Mouse (Mus musculus) limb, embryonic 13.5 days (tissue): ENCODE results near the gene Gm42791. TPM values are rescaled to one million over a fixed set of nuclear protein-coding genes. Genes with fewer than 3 reads are reported as not detected.

Source experiments
- ATAC-seq: fragments of 200-750 bp; cut with Nextera tagmentation; 2 replicates; pipeline ENCODE4 v1.8.0; 2017; ENCODE audit warnings: low read depth, moderate number of reproducible peaks, moderate TSS enrichment; ENCODE audit not compliant: low FRiP score
- H3K27ac ChIP-seq: fragments of 300-500 bp; sonication (generic); 2 replicates; pipeline ENCODE4 v1.5.1; 2015; ENCODE audit warnings: inconsistent platforms, mild to moderate bottlenecking, moderate library complexity
- H3K27me3 ChIP-seq: fragments of 300-500 bp; sonication (generic); 2 replicates; pipeline ENCODE4 v1.6.1; 2015; ENCODE audit warnings: mild to moderate bottlenecking, inconsistent platforms
- H3K36me3 ChIP-seq: fragments of 300-500 bp; sonication (generic); 2 replicates; pipeline ENCODE4 v1.6.1; 2015; ENCODE audit warnings: inconsistent platforms, mild to moderate bottlenecking, moderate library complexity
- H3K4me1 ChIP-seq: fragments of 300-500 bp; sonication (generic); 2 replicates; pipeline ENCODE4 v1.6.1; 2015; ENCODE audit warnings: inconsistent platforms
- H3K4me2 ChIP-seq: fragments of 300-500 bp; sonication (generic); replicated peaks from 2 replicates; pipeline ENCODE4 v1.6.1; 2015; ENCODE audit warnings: inconsistent platforms, mild to moderate bottlenecking, moderate library complexity
- H3K4me3 ChIP-seq: fragments of 300-500 bp; sonication (generic); 2 replicates; pipeline ENCODE4 v1.5.1; 2015; ENCODE audit warnings: moderate library complexity, mild to moderate bottlenecking, inconsistent platforms
- H3K9ac ChIP-seq: fragments of 300-500 bp; sonication (generic); 2 replicates; pipeline ENCODE4 v1.6.1; 2015; ENCODE audit warnings: mild to moderate bottlenecking, inconsistent platforms
- H3K9me3 ChIP-seq: fragments of 300-500 bp; sonication (generic); 2 replicates; pipeline ENCODE4 v1.6.1; 2016; ENCODE audit warnings: inconsistent platforms
- WGBS: fragments of 180-500 bp; shearing (Covaris S2); methylation state at CpG from one replicate; pipeline ENCODE4 v1.1.7; 2015; 5-methylcytosine and 5-hydroxymethylcytosine counted together
- polyA plus RNA-seq: library from polyadenylated mRNA; unstranded; fragments of >200 nt; fragmentation: Nextera tagmentation; extraction: Ambion mirVana; gene quantifications from 2 replicates; pipeline ENCODE4 v1.2.1, GENCODE M21; 2015

Gm42791 gene
- polyA plus RNA-seq, 1 experiment from 2014 or later = 1.6 TPM

DNA sequence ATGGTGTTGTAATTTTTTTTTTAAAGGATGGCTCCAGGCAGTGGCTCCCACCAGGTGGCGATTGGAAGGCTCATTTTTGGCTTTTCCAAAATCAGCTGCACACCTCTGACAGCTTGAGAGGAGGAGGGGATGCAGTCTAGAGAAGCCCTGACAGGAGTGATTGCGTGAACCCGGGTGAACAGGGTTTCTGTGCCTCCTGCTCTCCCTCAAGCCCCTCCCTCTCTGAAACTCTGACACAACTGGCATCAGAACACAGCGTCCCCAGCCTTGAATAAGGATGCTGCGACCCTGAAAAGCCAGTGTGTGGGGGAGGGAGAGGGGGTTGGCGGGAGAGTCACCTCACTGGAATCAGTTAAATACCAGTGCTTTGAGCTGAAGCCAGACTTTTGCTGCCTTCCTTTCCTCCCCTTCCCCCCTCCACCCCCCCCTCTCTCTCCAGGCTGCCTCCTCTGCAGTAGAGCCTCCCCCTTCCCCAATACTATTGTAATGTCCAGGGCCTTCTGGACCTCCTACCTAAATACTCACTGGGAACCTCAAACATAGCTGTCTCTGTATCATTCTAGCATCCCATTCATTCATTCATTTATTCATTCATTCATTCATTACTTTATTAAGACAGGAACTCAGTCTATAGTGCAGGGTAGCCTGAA lies 21.8 kb downstream of the Gm42791 start:
- H3K9me3 ChIP-seq = no peaks in the 10 kb centered on the region
- no peak overlapping the region for H3K4me3 ChIP-seq
- peaks cover 40% of the 10 kb centered on the region for H3K4me1 ChIP-seq
- 0 out of 2 replicates have a peak, but pooled peaks have one; percentile 26 for ATAC-seq
- no peaks in the 10 kb centered on the region for H3K27me3 ChIP-seq
- WGBS = 5% methylated on average over 6 of the region's 6 CpGs
- peak overlapping the region; percentile 45 for H3K4me2 ChIP-seq
- no peak overlapping the region for H3K9ac ChIP-seq
- H3K36me3 ChIP-seq = no peaks in the 10 kb centered on the region
- peak overlapping the region; percentile 10; the same call in 1 of the 2 replicates for H3K27ac ChIP-seq

DNA sequence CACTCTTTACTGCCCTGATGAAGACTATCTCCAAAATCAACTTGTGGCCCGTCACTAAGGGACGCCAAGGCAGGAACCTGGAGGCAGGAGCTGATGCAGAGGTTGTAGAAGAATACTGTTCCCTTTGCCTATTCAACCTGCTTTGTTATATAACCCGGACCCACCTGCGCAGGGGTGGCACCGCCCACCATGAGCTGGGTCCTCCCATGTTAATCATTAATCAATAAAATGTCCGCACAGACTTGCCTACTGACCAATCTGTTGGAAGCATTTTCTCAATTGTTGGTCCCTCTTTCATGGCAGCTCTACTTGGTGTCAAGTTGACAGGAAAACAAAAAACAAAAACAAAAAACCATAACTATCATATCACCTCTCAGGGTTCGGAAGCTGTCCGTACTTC lies 22.8 kb downstream of the Gm42791 start:
- 89% methylated on average over 8 of the region's 8 CpGs for WGBS

GRCm38 (mm10) chr5:148969648-148970047 lies 25.3 kb downstream of the Gm42791 start:
- no peak overlapping the region for H3K9ac ChIP-seq
- no peak for ATAC-seq
- H3K36me3 ChIP-seq = no peaks in the 10 kb centered on the region
- no peaks in the 10 kb centered on the region for H3K9me3 ChIP-seq
- no peaks in the 10 kb centered on the region for H3K27me3 ChIP-seq
- H3K4me3 ChIP-seq = no peak overlapping the region
- peak overlapping the region; percentile 9; the same call in 1 of the 2 replicates for H3K4me2 ChIP-seq
- WGBS = 25% methylated on average over 9 of the region's 9 CpGs
- H3K4me1 ChIP-seq = peaks cover 60% of the 10 kb centered on the region
- H3K27ac ChIP-seq = 0 out of 2 replicates have a peak overlapping the region, but pooled peaks have one; percentile 10

More for the DNA sequence above, 22.8 kb downstream of the Gm42791 start:
- Histone ChIP-seq H3K9ac (no peak overlapping the region), H3K4me2 (no peak overlapping the region), H3K36me3 (no peaks in the 10 kb centered on the region), H3K9me3 (no peaks in the 10 kb centered on the region), H3K27ac (no peak overlapping the region), H3K4me1 (peaks cover 40% of the 10 kb centered on the region), H3K27me3 (no peaks in the 10 kb centered on the region), H3K4me3 (no peak overlapping the region)
- no peak for ATAC-seq

DNA sequence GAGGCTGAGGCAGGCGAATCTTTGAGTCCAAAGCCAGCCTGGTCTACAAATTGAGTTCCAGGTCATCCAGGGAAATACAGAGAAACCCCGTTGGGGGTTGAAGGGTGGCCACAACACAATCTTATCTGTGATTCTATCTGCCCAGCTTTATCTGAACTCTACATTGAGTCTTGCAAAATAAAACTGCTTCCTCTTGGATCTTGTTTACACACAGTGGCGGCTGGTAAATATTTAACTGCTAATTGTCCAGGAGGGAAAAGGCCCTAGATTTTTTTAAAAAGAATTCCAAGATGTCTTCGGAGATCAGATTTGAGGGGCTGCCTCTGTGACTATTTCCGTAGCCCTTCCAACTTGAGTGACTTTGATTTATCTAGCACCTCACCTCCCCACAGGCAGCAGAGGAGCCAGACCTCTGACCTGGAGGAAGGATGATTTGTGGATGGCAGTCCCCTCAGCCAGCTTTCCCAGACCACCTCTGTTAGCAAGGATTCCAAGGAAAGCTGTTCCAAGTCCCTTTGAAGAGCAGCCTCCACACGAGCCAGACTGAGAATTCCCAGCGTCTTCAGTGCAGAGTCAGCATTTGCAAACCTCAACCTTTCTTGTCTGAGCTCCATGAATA lies 25.9 kb downstream of the Gm42791 start:
- Histone ChIP-seq H3K9ac (0 out of 2 replicates have a peak overlapping the region, but pooled peaks have one; percentile 50), H3K4me1 (peaks cover 64% of the 10 kb centered on the region)
- WGBS = 51% methylated on average over 7 of the region's 7 CpGs

GRCm38 (mm10) chr5:148968179-148968578 lies 26.8 kb downstream of the Gm42791 start:
- peaks cover 60% of the 10 kb centered on the region for H3K4me1 ChIP-seq
- ATAC-seq = no peak

More for the DNA sequence above, 25.9 kb downstream of the Gm42791 start:
- no peaks in the 10 kb centered on the region for H3K27me3 ChIP-seq
- H3K4me2 ChIP-seq = no peak overlapping the region
- H3K9me3 ChIP-seq = no peaks in the 10 kb centered on the region
- peak overlapping the region; percentile 39; the same call in 1 of the 2 replicates for H3K27ac ChIP-seq
- no peak for ATAC-seq
- no peak overlapping the region for H3K4me3 ChIP-seq
- H3K36me3 ChIP-seq = no peaks in the 10 kb centered on the region

GRCm38 (mm10) chr5:148966395-148966794 lies 28.6 kb downstream of the Gm42791 start:
- no peak for ATAC-seq
- Histone ChIP-seq H3K4me2 (peak overlapping the region; percentile 36), H3K36me3 (no peaks in the 10 kb centered on the region), H3K9me3 (no peaks in the 10 kb centered on the region), H3K27ac (peak overlapping the region; percentile 81), H3K9ac (peak overlapping the region; percentile 20; the same call in 1 of the 2 replicates), H3K27me3 (no peaks in the 10 kb centered on the region), H3K4me1 (peaks cover 52% of the 10 kb centered on the region), H3K4me3 (no peak overlapping the region)
- 40% methylated on average over 6 of the region's 6 CpGs for WGBS

More at GRCm38 (mm10) chr5:148968179-148968578, 26.8 kb downstream of the Gm42791 start:
- 77% methylated on average over 5 of the region's 5 CpGs for WGBS
- Histone ChIP-seq H3K4me2 (no peak overlapping the region), H3K27ac (no peak overlapping the region), H3K36me3 (no peaks in the 10 kb centered on the region), H3K9me3 (no peaks in the 10 kb centered on the region), H3K4me3 (no peak overlapping the region), H3K9ac (no peak overlapping the region), H3K27me3 (no peaks in the 10 kb centered on the region)

- no peaks in the 10 kb centered on the region for H3K27me3 ChIP-seq
- H3K36me3 ChIP-seq = no peaks in the 10 kb centered on the region
- peak overlapping the region; percentile 81 for H3K27ac ChIP-seq
- WGBS = 6% methylated on average over 13 of the region's 13 CpGs
- H3K9ac ChIP-seq = peak overlapping the region; percentile 20; the same call in 1 of the 2 replicates
- H3K4me2 ChIP-seq = peak overlapping the region; percentile 36
- ATAC-seq = peak; percentile 78
- H3K9me3 ChIP-seq = no peaks in the 10 kb centered on the region
- peaks cover 52% of the 10 kb centered on the region for H3K4me1 ChIP-seq
- no peak overlapping the region for H3K4me3 ChIP-seq
These were observed 29.1 kb downstream of the Gm42791 start for GRCm38 (mm10) chr5:148965691-148966333.

GRCm38 (mm10) chr5:148965089-148965591 lies 29.8 kb downstream of the Gm42791 start:
- peak overlapping the region; percentile 36 for H3K4me2 ChIP-seq
- no peak for ATAC-seq
- H3K4me3 ChIP-seq = no peak overlapping the region
- H3K9me3 ChIP-seq = no peaks in the 10 kb centered on the region
- H3K27me3 ChIP-seq = no peaks in the 10 kb centered on the region
- no peak overlapping the region for H3K9ac ChIP-seq
- peaks cover 56% of the 10 kb centered on the region for H3K4me1 ChIP-seq
- peak overlapping the region; percentile 81 for H3K27ac ChIP-seq
- no peaks in the 10 kb centered on the region for H3K36me3 ChIP-seq
- 34% methylated on average over 15 of the region's 15 CpGs for WGBS

- H3K27ac ChIP-seq = peak overlapping the region; percentile 22; the same call in 1 of the 2 replicates
- H3K9ac ChIP-seq = no peak overlapping the region
- no peaks in the 10 kb centered on the region for H3K36me3 ChIP-seq
- H3K4me3 ChIP-seq = no peak overlapping the region
- H3K4me1 ChIP-seq = peaks cover 56% of the 10 kb centered on the region
- no peaks in the 10 kb centered on the region for H3K27me3 ChIP-seq
- ATAC-seq = no peak
- 88% methylated on average over 1 of the region's 1 CpGs for whole genome bisulfite sequencing
- no peaks in the 10 kb centered on the region for H3K9me3 ChIP-seq
- H3K4me2 ChIP-seq = no peak overlapping the region
These were observed 30.7 kb downstream of the Gm42791 start for GRCm38 (mm10) chr5:148964251-148964650.

GRCm38 (mm10) chr5:148960211-148960610 lies 34.7 kb downstream of the Gm42791 start:
- H3K9ac ChIP-seq = peak overlapping the region; percentile 57
- peaks cover 33% of the 10 kb centered on the region for H3K4me1 ChIP-seq
- H3K4me3 ChIP-seq = no peak overlapping the region
- H3K4me2 ChIP-seq = peak overlapping the region; percentile 87
- H3K27ac ChIP-seq = peak overlapping the region; percentile 7; the same call in 1 of the 2 replicates
- no peaks in the 10 kb centered on the region for H3K36me3 ChIP-seq
- ATAC-seq = no peak
- no peaks in the 10 kb centered on the region for H3K9me3 ChIP-seq
- WGBS = 60% methylated on average over 10 of the region's 10 CpGs
- H3K27me3 ChIP-seq = no peaks in the 10 kb centered on the region

- 1% methylated on average over 39 of the region's 39 CpGs for WGBS
- Histone ChIP-seq H3K27ac (peak overlapping the region; percentile 7; the same call in 1 of the 2 replicates), H3K36me3 (no peaks in the 10 kb centered on the region), H3K9me3 (no peaks in the 10 kb centered on the region), H3K4me3 (peak overlapping the region; percentile 45), H3K9ac (peak overlapping the region; percentile 57), H3K4me1 (peaks cover 26% of the 10 kb centered on the region), H3K27me3 (no peaks in the 10 kb centered on the region), H3K4me2 (peak overlapping the region; percentile 87)
- ATAC-seq = peak; percentile 73
These were observed 35.6 kb downstream of the Gm42791 start for GRCm38 (mm10) chr5:148959068-148959990.
